Comparison of ENCODE assay signal across 8 mouse cellular contexts in the genomic region with DNA sequence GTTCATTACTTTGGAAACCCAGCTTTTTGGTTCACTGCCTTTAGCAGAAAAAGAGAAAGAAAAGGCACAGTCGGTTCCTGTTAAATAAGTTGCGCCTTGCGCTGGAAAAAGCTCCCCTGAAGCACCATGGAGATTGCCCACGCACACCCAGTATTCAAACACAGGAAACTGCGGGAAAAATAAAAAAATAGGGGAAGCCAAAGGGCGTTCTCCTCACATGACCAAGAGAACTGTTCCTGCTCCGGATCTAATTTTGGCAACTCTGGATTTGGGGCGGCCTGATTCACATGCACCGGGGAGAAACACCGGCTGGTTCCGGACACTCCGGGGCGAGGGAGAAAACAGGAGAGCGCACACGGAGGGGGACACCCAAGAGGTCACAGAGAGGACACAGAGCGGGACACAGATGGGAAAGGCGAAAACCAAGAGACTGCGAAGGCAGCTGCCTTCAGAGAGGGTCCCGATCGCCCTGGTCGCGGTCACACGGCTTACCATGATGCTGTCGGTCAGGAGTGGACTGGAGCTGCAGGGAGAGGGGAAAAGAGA. TPM values are rescaled to one million over a fixed set of nuclear protein-coding genes. Genes with fewer than 3 reads are reported as not detected.
A peak's percentile ranks its signal among the peaks of the same experiment; 100 is the strongest.
DNase-seq lines count a peak whose midpoint lies in the region; ATAC-seq and TF ChIP-seq lines count a peak whose summit lies in the region.
"Had no signal": no experiment of that assay in that cellular context is flagged by ENCODE, and none has a peak within 500 bp of the region (broad histone marks: within the 10 kb centered on the region; RNA-seq: fewer than 3 reads in every experiment).

No protein-coding gene starts in this region.

- peak; percentile 81 for DNase-seq in adipocyte (ENCODE audit: low spot score)
- peak; percentile 64 for DNase-seq in heart, postnatal 4 days
- DNase-seq in layer of hippocampus, adult 8-10 months (ENCODE audit: low spot score in 2 of 2) = peak; percentile 27 to 31
- DNase-seq in lung, postnatal 10 days = peak; percentile 69
- DNase-seq in right cerebral cortex, postnatal 14 days = peak; percentile 26

- H3K4me2 ChIP-seq in forebrain, embryonic 16.5 days (ENCODE audit: low read length) = peak overlapping the region; percentile 99

- H3K27ac ChIP-seq in ES-Bruce4 (ENCODE audit: insufficient read depth, low read length) = no peak overlapping the region
- H3K27ac ChIP-seq in forebrain, embryonic 16.5 days (ENCODE audit: low read length) = no peak overlapping the region

- no peaks in the 10 kb centered on the region for H3K36me3 ChIP-seq in ES-Bruce4 (ENCODE audit: control insufficient read depth, insufficient read depth, low read length, poor library complexity, severe bottlenecking)
- H3K36me3 ChIP-seq in forebrain, embryonic 16.5 days (ENCODE audit: control insufficient read depth, insufficient read depth) = no peaks in the 10 kb centered on the region

- no peaks in the 10 kb centered on the region for H3K9me3 ChIP-seq in ES-Bruce4 (replicated peaks; ENCODE audit: control insufficient read depth, insufficient read depth, low read length, poor library complexity, severe bottlenecking)
- no peaks in the 10 kb centered on the region for H3K9me3 ChIP-seq in forebrain, embryonic 16.5 days (ENCODE audit: control insufficient read depth, low read length)

- H3K9ac ChIP-seq in ES-Bruce4 (ENCODE audit: low read depth, poor library complexity, severe bottlenecking) = peak overlapping the region; percentile 36
- H3K9ac ChIP-seq in forebrain, embryonic 16.5 days (replicated peaks; ENCODE audit: low read depth, low read length) = peak overlapping the region; percentile 63

- no peaks in the 10 kb centered on the region for H3K4me1 ChIP-seq in ES-Bruce4 (ENCODE audit: control insufficient read depth, insufficient read depth, low read length)
- H3K4me1 ChIP-seq in forebrain, embryonic 16.5 days (replicated peaks; ENCODE audit: control insufficient read depth, insufficient read depth, low read length) = peaks cover 13% of the 10 kb centered on the region

- no peak for TF ChIP-seq CTCF in ES-Bruce4 (IDR thresholded peaks at IDR 0.05; ENCODE audit: low read depth, low read length)

- no peak; the same call in 1 of the 2 replicates for ATAC-seq in forebrain, embryonic 16.5 days

- H3K4me3 ChIP-seq in ES-Bruce4 (ENCODE audit: low read depth, low read length) = peak overlapping the region; percentile 72
- H3K4me3 ChIP-seq in forebrain, embryonic 16.5 days (replicated peaks; ENCODE audit: low read length) = peak overlapping the region; percentile 70

- no peak for TF ChIP-seq EP300 in ES-Bruce4 (IDR thresholded peaks at IDR 0.05; ENCODE audit: insufficient read depth, low read depth, low read length)

- WGBS in forebrain, embryonic 16.5 days = 2% methylated on average over 24 of the region's 24 CpGs

- H3K27me3 ChIP-seq in ES-Bruce4 (ENCODE audit: control insufficient read depth, insufficient read depth, low read length, poor library complexity, severe bottlenecking) = no peaks in the 10 kb centered on the region
- no peaks in the 10 kb centered on the region for H3K27me3 ChIP-seq in forebrain, embryonic 16.5 days (replicated peaks; ENCODE audit: control insufficient read depth, insufficient read depth, low read length)

- TF ChIP-seq POLR2A in ES-Bruce4 (IDR thresholded peaks at IDR 0.05; ENCODE audit: insufficient read depth, low read length) = no peak

RNA-seq across cellular contexts. Expression of gene Anxa5, which starts 0.7 kb away (rescaled TPM):
- polyA plus RNA-seq in ES-Bruce4 (2011; ENCODE audit: insufficient read depth, insufficient read length, low read depth, missing spikeins) = 96.0 and 98.2 TPM in 2 replicates
- 54.3 and 72.7 TPM in 2 replicates for polyA plus RNA-seq in forebrain, embryonic 16.5 days (2015; fragmentation: Nextera tagmentation; extraction: Ambion mirVana)
- total RNA-seq in heart, postnatal 4 days (2021) = 100 to 1,000 TPM; 250 to 254 TPM
- total RNA-seq in layer of hippocampus, adult 8-10 months (2022) = 10 to 100 TPM; 53.9 to 99.1 (median 73.0) TPM

RNA-seq across cellular contexts. Expression of gene 1810062G17Rik, which starts 0.7 kb away (rescaled TPM):
- 0.67 and 0.99 TPM in 2 replicates for polyA plus RNA-seq in ES-Bruce4 (2011; ENCODE audit: insufficient read depth, insufficient read length, low read depth, missing spikeins)
- polyA plus RNA-seq in forebrain, embryonic 16.5 days (2015; fragmentation: Nextera tagmentation; extraction: Ambion mirVana) = 0.27 TPM in 1 of 2 replicates, not detected in the other
- total RNA-seq in heart, postnatal 4 days (2021) = under 1 TPM; 0.50 to 0.91 TPM
- total RNA-seq in layer of hippocampus, adult 8-10 months (2022) = not detected

RNA-seq across cellular contexts. Expression of gene Gm11549, which starts 46.6 kb away (rescaled TPM):
- not detected in 2 replicates for polyA plus RNA-seq in ES-Bruce4 (2011; ENCODE audit: insufficient read depth, insufficient read length, low read depth, missing spikeins)
- polyA plus RNA-seq in forebrain, embryonic 16.5 days (2015; fragmentation: Nextera tagmentation; extraction: Ambion mirVana) = 0.39 TPM in 2 replicates
- under 1 TPM; 0.09 to 0.12 TPM for total RNA-seq in heart, postnatal 4 days (2021)
- 1 to 10 TPM; 2.7 to 4.2 (median 3.1) TPM for total RNA-seq in layer of hippocampus, adult 8-10 months (2022)
- polyA plus RNA-seq: gonadal fat pad, adult 2 months had no signal

Comparison
In these comparisons a context has a peak if more than half of its experiments do, and no peak if none do; other contexts are left out.
1. DNase-seq: peak in every context shown above with its lines; median percentile 81 in adipocyte; 69 in lung, postnatal 10 days; 64 in heart, postnatal 4 days; 29 in layer of hippocampus, adult 8-10 months; 26 in right cerebral cortex, postnatal 14 days.